Mouse (Mus musculus) cerebellum, adult 8-10 months (tissue): ENCODE data around the gene Gm11037.

Experiments used
- DNase-seq: peaks from one replicate; pipeline ENCODE4 v3.0.0; 2022

Gm11037 gene

DNA sequence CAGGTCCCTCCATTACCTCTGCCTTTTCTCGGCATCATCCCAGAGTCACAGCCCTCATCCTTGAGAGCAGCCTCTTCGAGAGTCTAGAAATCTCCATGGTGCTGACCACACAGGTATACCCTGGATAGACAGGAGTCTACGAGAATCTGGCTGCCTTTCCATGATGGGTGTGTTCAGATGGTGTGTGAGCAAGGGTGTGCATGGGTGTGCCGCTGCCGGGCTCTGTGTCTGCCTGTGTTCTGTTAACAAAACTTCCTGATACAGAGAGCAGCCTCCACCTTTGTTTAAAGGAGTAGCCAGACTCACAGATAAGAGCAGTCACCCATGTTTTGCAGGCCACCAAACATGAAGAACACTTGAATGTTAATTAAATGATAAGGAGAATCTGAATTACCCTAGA is 3.5 kb upstream of the Gm11037 start:
- DNase-seq = no peak

GRCm38 (mm10) chr2:131130849-131131248 is 2.4 kb upstream of the Gm11037 start:
- DNase-seq = no peak

GRCm38 (mm10) chr2:131132111-131132888 is 997 bp upstream of the Gm11037 start:
- DNase-seq = no peak

- DNase-seq = no peak
Measured at GRCm38 (mm10) chr2:131134381-131134780, 1.1 kb downstream of the Gm11037 start.

GRCm38 (mm10) chr2:131134826-131135400 is 1.6 kb downstream of the Gm11037 start:
- DNase-seq = no peak

DNA sequence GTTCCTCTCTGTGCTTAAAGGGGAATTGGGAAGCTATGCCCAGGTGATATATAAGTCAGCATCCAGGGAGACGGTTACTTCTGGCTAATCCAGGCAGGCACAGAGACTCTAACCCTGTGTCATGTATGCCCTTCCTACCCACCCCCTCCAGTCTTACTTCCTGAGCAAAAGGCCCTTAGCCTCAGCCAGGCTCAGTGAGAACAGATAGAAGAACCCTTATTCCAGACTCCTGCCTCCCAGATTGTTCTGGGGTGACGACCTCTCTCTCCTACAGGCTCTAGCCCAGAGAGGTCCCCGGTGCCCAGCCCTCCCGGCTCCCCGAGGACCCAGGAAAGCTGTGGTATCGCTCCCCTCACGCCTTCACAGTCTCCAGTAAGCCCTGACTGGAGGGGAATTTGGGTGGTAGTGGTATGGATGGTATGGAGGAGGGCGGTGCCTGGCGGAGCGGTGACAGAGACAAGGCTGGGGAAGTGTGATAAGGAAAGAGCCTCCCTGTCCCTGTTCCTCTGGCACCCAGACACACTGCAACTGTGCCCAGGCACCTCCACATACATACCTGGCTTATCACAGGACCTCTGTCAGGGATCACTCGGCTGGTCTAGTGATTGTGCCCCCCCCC is 2.3 kb downstream of the Gm11037 start:
- no peak for DNase-seq

- no peak for DNase-seq
Measured at GRCm38 (mm10) chr2:131138296-131138695, 5.0 kb downstream of the Gm11037 start.

DNA sequence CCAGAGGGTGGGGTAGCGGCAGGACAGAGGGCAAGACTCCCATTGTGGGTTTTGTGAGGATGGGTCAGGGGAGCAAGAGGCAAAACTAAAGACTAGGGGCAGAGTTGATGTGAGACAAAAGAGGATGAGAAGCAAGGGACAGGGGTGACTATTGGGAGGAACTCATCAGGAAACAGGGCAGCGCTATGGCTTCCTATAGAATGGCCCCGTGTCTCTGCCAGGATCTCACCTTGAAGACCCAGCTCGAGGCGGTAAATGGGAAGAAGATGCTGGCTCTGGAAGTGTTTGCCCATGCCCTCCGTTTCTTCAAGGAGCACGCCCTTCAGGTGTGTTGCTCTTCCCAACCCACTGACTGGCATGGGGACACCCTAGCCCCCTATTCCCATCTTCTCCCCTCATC is 5.5 kb downstream of the Gm11037 start:
- DNase-seq = no peak

DNA sequence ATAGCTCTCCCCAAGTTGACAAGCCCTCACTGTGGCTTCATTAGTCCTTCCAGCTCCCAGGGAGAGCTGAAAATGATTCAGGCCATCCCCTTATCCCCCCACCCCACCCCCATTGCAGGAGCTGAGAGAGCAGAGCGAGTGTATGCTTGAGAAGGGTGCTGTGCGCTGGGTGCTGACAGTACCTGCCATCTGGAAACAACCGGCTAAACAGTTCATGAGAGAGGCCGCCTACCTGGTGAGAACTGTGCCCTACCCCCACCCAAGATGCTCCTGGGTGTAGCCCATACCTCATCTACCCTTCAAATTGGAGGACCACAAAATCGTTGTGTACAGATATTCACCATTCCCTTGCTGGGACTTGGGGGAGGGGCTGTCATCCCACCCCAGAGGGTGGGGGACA is 6.0 kb downstream of the Gm11037 start:
- no peak for DNase-seq

DNA sequence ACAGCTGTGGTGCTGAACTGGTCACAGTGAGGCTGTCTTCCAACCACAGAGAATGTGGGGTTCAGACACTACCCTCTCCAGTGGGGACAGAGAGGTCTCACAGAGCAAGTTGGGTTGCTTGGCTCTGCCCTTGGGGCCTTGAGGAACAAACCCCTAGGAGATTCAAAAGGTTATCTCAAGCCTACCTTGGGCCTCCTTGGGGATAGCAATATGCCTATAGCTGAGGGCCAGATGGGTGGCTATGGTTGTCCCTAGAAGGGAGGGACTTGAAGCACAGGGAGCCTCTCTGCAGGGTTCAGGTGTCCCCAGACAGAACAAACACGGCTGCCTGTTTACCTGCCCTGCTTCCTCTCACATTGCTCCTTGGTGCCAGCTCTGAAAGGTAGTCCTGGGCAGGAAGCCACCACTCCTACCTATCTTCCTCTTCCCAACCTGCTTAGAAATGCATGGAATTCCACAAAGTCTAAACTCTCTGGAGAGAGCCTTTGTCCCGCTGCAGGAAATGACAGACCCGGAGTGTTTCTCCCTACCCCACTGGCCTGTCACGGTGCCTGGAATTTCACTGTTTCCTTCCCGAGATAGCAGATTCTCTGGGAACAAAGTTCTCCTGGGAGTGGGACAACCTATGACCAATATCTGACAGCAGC is 6.7 kb downstream of the Gm11037 start:
- DNase-seq = no peak

GRCm38 (mm10) chr2:131140533-131140905 is 7.2 kb downstream of the Gm11037 start:
- DNase-seq = no peak

GRCm38 (mm10) chr2:131141336-131141986 is 8.2 kb downstream of the Gm11037 start:
- DNase-seq = no peak

DNA sequence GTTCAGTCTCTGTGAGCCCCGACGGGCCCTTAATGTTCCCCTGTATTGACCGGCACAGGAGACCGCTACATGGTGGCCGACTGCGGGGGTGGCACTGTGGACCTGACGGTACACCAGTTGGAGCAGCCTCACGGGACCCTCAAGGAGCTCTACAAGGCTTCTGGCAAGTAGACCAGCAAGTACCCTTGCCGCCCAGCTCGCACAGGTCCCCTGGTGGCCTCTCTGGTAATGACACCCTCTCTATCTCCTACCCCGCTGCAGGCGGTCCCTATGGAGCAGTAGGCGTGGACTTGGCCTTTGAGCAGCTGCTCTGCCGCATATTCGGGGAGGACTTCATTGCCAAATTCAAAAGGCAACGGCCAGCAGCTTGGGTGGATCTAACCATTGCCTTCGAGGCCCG is 9.3 kb downstream of the Gm11037 start:
- no peak for DNase-seq

GRCm38 (mm10) chr2:131143007-131143780 is 9.9 kb downstream of the Gm11037 start:
- DNase-seq = no peak

DNA sequence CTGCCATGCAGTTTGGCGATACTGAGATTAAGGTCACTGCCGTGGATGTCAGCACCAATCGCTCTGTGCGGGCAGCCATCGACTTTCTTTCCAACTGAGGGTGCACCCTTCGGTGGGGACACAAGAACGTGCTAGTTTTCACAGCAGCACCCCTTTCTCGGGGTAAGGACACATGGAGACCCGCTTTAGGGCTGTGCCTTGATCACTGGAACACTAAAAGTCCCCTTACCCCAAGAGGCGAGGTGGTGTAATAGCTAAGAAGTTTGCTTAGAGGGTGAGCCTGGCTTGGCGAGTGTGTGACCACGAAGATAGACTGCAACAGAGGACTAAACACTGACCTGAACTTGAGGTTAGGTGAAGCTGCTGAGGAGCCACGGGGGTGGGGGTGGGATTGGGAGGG is 11.8 kb downstream of the Gm11037 start:
- DNase-seq = no peak

DNA sequence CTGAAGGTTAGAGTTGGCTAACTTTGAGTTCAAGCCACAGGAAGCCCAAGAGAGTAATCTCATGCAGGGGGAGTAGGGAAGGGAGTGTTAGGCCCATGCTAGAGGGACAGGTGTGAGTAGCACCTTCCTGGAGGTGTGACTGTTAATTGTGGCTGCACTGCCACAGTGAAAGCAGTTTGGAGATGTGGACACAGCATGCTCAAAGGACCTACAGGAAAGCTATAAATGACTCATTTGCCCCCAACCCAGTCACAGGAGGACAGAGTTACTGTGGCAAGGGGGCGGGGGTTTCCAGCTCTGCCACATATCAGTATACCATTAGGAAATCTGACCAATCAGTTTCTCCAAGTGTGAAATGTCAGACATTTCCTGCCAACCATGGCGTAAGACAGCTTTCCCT is 12.2 kb downstream of the Gm11037 start:
- DNase-seq = no peak

DNA sequence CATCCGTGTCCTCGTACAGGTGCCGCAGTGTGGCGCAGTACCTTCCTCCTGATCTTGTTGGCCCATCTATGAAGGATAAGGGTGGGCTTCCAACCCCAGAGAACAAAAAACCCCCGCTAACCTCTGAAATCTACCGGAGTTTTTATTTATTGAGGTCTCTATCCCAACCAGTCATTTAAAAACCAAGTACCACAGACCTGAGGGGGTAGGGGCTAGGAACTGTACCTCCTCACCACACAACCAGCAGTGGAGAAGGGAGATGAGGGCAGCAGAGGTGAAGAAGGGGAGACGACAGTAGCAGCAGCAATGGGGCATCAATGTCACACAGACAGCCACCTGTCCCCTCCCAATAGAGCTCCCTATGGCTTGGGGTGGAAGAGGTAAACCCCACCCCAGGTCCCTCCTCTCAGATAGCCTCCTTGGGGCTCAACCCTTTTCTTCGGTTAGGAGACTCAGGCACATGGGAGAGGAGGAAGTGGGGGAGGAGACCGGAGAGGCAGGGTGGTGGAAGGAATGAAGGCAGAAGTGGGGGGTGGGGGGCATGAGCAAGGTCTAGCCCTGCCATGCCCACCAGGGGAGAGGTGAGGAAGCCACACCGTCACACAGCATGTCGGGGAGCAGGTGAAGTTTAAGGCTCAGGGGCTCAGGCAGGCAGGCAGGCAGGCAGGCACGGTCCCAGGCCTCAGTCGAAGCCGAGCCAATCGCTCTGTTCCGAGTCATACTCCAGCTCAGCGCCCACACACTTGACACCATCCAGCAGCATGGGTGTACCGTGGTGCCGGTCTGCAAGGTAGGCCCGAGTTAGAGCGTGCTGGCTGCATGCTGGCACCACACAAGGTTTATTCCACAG is 13.1 kb downstream of the Gm11037 start:
- no peak for DNase-seq

DNA sequence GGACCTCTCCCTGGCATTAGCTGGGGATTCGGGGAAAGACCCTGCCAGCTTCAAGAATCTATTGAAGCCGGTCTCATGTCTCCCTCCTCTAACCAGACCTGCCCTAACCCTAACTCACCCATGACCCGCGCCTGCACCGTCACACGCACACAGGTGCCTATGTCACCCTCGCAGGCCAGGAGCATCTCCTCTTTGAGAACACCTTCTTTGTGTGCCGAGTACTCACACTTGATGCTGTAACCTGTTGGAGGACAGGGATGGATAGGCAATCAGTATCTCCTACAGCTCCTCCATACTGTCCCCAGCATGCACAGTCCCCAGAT is 13.7 kb downstream of the Gm11037 start:
- DNase-seq = no peak

DNA sequence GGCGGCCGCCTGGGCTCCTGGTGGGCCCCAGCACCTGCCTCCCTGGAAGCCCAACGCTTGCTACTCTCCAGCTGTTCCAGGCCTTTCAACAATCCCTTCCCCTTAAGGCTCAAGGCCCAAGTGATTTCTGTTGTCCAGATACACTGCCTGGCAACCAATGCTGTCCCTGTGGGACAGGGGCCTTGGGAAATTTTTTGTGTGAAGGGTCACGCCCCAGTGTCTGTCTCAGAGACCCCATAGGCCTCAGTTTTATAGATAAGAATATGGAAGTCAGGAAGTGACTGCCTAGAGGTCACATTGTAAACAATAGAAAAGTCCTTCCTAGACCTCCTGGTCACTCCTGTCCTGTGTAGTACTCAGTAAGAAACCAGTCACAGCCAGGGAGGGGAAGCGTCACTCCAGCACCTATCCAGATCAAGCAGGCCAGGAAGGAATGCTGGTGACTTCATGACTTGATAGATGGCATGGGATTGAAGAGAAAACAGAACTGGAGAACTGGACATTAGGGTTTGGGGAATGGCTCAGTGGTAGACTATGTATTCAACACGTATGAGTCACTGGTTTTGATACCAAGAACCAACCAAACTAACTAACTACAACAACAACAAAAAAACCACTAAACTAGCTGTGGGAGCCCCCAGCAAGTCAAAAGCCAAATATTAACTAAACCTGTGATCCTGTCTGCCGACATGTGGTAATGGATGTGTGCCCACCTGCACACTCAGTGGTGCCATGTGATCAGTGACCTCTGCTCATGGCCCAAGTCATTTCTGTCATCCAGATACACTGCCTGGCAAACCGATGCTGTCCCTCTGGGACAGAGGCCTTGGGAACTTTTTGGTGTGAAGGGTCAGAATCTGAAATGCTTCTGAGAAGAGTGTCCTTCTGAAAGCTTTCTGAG is 15.3 kb downstream of the Gm11037 start:
- DNase-seq = no peak

GRCm38 (mm10) chr2:131149254-131149578 is 15.9 kb downstream of the Gm11037 start:
- DNase-seq = no peak
